Mouse (Mus musculus) kidney, adult 2 months (tissue): Measurements from ENCODE around the gene Unc5b.

Source experiments
- CTCF ChIP-seq: fragments of 200-500 bp; conservative IDR thresholded peaks from 2 replicates; pipeline ENCODE4 v1.5.1; 2011; ENCODE audit warnings: low read depth, mild to moderate bottlenecking, control low read depth, low read length, moderate library complexity, mixed read lengths; ENCODE audit not compliant: insufficient read depth, insufficient read length
- POLR2A ChIP-seq: fragments of 200-500 bp; IDR thresholded peaks from one replicate; pipeline ENCODE4 v1.6.1; 2011; ENCODE audit warnings: low read depth, low read length, control low read depth

DNA sequence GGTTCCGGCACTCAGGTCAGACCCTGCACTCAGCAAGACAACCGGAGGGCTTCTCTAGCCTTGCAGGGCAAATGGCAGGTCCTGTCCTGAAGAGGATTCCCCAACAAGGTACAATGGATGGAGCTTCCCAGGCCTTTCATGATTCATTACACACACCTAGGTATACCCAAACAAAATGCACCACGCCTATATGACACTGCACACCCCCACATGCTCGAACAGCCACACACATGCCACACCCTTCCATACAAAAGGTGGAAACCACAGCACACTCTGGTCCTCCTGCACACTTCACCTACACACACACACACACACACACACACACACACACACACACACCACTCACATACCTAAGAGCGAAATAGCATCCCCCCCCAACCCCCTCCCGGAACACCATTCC lies 5.4 kb downstream of the Unc5b start:
- TF ChIP-seq POLR2A (no peak), CTCF (no peak)
